Mouse (Mus musculus): ENCODE data around the gene Barx2. TPM values are rescaled to one million over a fixed set of nuclear protein-coding genes. Genes with fewer than 3 reads are reported as not detected.

The Barx2 gene
- polyA plus RNA-seq, 1 experiment from 2014 or later = 5.5 TPM

DNA sequence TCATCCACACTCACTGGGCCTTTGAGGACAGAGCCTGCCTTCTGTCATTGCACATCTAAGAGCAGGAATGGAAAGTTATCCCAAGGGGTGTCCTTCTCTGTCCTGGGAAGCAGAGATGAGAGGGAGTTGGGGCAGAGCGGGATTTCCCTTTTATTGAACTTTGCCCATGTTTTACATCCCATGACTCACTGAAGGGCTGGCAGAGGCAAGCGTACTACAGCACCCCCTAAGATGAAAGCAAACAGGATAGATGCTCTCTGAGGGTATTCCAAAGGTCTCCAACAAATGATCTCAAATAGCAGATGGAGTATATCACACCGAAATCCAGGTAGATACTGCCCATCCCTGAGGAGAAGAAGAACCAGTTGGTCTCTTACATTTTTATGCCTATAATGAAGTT is 37.7 kb downstream of the Barx2 start:
- H3K4me3 ChIP-seq (ENCODE audit: low read depth, low read length) = no peak overlapping the region
- WGBS = 87% methylated on average over 3 of the region's 3 CpGs
- no peak overlapping the region for H3K27ac ChIP-seq (replicated peaks; ENCODE audit: low read depth, low read length)
- ATAC-seq (ENCODE audit: low read depth) (no peak), DNase-seq (ENCODE audit: low spot score) (no peak)
- H3K9me3 ChIP-seq (ENCODE audit: control insufficient read depth, low read length) = no peaks in the 10 kb centered on the region
- no peaks in the 10 kb centered on the region for H3K36me3 ChIP-seq (ENCODE audit: control insufficient read depth, insufficient read depth, low read length)
- no peaks in the 10 kb centered on the region for H3K27me3 ChIP-seq (replicated peaks; ENCODE audit: control insufficient read depth, insufficient read depth, low read length)
- H3K4me1 ChIP-seq (ENCODE audit: control insufficient read depth, insufficient read depth, low read length) = no peaks in the 10 kb centered on the region
- no peak overlapping the region for H3K4me2 ChIP-seq (ENCODE audit: low read depth, low read length)
- no peak overlapping the region for H3K9ac ChIP-seq (ENCODE audit: low read depth, low read length)

DNA sequence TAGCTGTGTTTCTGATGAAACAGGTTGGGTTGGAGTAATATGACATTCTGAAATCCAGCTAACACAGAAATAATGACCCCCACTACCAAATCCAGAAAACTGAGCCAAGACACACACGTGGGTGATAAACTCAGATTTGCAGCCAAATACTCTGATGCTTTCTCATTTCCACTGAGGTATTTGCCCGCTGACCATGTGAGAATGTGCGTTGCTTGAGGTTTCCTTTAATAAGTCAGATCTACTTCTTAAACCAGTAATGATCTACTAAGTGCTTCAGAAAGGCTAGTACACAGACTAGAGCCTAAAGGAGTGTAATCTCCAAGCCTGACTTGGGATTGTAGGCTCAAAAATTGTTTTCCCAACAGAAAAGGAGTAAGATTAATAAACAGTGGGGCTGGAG is 39.0 kb downstream of the Barx2 start:
- ATAC-seq (ENCODE audit: low read depth) (no peak), DNase-seq (ENCODE audit: low spot score) (no peak)
- Histone ChIP-seq H3K4me3 (ENCODE audit: low read depth, low read length) (no peak overlapping the region), H3K27me3 (replicated peaks; ENCODE audit: control insufficient read depth, insufficient read depth, low read length) (no peaks in the 10 kb centered on the region), H3K27ac (replicated peaks; ENCODE audit: low read depth, low read length) (no peak overlapping the region), H3K4me2 (ENCODE audit: low read depth, low read length) (no peak overlapping the region), H3K36me3 (ENCODE audit: control insufficient read depth, insufficient read depth, low read length) (no peaks in the 10 kb centered on the region), H3K9me3 (ENCODE audit: control insufficient read depth, low read length) (no peaks in the 10 kb centered on the region), H3K4me1 (ENCODE audit: control insufficient read depth, insufficient read depth, low read length) (no peaks in the 10 kb centered on the region), H3K9ac (ENCODE audit: low read depth, low read length) (no peak overlapping the region)
- WGBS = 80% methylated on average over 3 of the region's 3 CpGs

DNA sequence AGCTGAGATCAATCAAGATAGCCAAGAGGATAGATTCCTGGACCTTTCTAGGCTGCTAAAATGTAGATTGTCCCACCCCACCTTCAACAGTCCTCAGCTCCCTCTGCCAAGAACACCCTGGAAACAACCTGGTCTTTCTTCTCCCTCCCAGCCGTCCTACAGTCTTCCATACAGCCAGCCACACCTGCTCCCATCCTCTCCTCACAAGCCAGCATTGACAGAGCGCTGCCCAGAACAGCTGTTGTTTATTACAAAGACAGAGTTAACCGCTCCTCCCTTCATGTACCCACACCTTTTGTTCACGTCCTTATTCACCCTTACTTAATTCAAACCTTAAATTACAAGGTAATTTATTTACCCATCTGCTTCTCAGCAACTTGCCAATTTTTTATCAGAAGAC is 41.9 kb downstream of the Barx2 start:
- Histone ChIP-seq H3K9me3 (ENCODE audit: control insufficient read depth, low read length) (no peaks in the 10 kb centered on the region), H3K9ac (ENCODE audit: low read depth, low read length) (no peak overlapping the region), H3K4me1 (ENCODE audit: control insufficient read depth, insufficient read depth, low read length) (no peaks in the 10 kb centered on the region), H3K27ac (replicated peaks; ENCODE audit: low read depth, low read length) (no peak overlapping the region), H3K36me3 (ENCODE audit: control insufficient read depth, insufficient read depth, low read length) (no peaks in the 10 kb centered on the region), H3K4me2 (ENCODE audit: low read depth, low read length) (no peak overlapping the region), H3K27me3 (replicated peaks; ENCODE audit: control insufficient read depth, insufficient read depth, low read length) (no peaks in the 10 kb centered on the region), H3K4me3 (ENCODE audit: low read depth, low read length) (no peak overlapping the region)
- ATAC-seq (ENCODE audit: low read depth) (peak; percentile 63; the same call in 1 of the 2 replicates), DNase-seq (ENCODE audit: low spot score) (peak; percentile 42)
- WGBS = 32% methylated on average over 4 of the region's 4 CpGs

DNA sequence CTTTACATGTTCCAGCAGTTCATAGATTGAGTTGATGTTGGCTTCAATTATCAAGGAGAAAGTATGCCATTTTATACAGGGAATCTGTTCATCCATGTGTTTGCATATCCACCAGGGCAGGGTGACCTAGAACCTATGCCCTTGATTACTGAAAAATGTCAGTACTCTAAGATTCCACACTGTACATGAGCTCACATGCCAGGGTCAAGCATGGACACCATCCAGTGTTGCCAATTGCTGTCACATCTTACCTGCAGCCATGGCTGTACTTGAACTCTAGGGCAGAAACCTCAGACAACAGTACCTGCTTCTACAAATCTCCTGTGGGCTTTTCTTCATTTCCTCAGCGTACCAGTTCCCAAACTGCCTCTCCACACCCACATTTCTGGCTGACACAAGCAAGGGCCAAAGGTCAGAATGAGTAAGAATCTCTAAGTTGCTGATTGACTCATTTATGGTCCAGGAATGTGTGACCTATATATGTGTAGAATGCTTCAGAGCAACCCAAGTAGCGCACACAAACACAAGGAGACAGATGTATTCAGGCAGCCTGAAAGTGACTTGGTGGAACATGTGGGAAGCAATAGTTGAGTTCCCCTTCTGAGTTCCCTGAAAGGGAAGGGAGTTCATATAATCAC is 44.3 kb downstream of the Barx2 start:
- no peak overlapping the region for H3K4me3 ChIP-seq (ENCODE audit: low read depth, low read length)
- no peaks in the 10 kb centered on the region for H3K27me3 ChIP-seq (replicated peaks; ENCODE audit: control insufficient read depth, insufficient read depth, low read length)
- H3K9ac ChIP-seq (ENCODE audit: low read depth, low read length) = no peak overlapping the region
- no peak overlapping the region for H3K27ac ChIP-seq (replicated peaks; ENCODE audit: low read depth, low read length)
- H3K36me3 ChIP-seq (ENCODE audit: control insufficient read depth, insufficient read depth, low read length) = no peaks in the 10 kb centered on the region
- H3K4me2 ChIP-seq (ENCODE audit: low read depth, low read length) = no peak overlapping the region
- no peak for ATAC-seq (ENCODE audit: low read depth)
- no peaks in the 10 kb centered on the region for H3K4me1 ChIP-seq (ENCODE audit: control insufficient read depth, insufficient read depth, low read length)
- no peak for DNase-seq (ENCODE audit: low spot score)
- H3K9me3 ChIP-seq (ENCODE audit: control insufficient read depth, low read length) = no peaks in the 10 kb centered on the region
- 81% methylated on average over 2 of the region's 2 CpGs for WGBS

DNA sequence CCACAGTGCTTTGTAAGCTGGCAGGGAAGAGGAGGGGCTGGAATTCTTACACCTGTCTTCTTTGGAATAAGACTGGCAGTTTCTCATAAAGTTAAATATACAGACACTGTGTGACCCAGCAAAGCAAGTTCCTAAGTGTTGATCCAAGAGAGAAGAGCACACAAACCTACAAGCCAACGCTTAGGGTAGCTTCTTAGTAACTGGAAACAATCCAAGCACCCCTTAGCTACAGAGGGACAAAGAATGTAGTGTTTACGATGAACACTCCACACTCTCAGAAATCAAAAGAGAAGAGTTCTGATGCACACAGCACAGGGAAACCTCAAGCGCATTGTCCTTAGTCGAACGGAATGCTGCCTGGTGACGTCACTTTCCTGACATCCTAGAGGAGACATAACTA is 49.4 kb downstream of the Barx2 start:
- 0 out of 2 replicates have a peak, but pooled peaks have one; percentile 30 for ATAC-seq (ENCODE audit: low read depth)
- Histone ChIP-seq H3K9me3 (ENCODE audit: control insufficient read depth, low read length) (no peaks in the 10 kb centered on the region), H3K9ac (ENCODE audit: low read depth, low read length) (no peak overlapping the region), H3K36me3 (ENCODE audit: control insufficient read depth, insufficient read depth, low read length) (no peaks in the 10 kb centered on the region), H3K4me1 (ENCODE audit: control insufficient read depth, insufficient read depth, low read length) (no peaks in the 10 kb centered on the region), H3K4me2 (ENCODE audit: low read depth, low read length) (no peak overlapping the region), H3K4me3 (ENCODE audit: low read depth, low read length) (no peak overlapping the region), H3K27ac (replicated peaks; ENCODE audit: low read depth, low read length) (no peak overlapping the region), H3K27me3 (replicated peaks; ENCODE audit: control insufficient read depth, insufficient read depth, low read length) (no peaks in the 10 kb centered on the region)
- 66% methylated on average over 6 of the region's 6 CpGs for WGBS
- DNase-seq (ENCODE audit: low spot score) = peak; percentile 14

DNA sequence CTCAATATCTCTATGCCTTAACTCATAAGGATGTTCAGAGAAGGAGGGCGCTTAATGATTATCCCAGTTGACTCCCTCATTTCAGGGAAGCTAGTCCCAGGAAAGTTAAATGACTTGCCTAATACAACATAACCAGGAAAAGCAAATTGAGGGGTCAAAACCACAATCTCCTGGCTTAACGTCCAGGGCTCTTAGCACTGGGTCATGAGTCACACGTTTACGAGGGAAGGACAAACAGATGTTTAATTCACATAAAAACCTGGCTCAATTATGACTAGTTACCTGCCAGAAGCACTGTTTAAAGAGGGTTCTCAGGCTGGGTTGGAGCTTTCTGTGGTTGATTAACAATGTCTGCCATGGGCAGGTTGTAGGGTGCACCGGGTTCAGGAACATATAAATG is 53.8 kb downstream of the Barx2 start:
- Histone ChIP-seq H3K4me3 (ENCODE audit: low read depth, low read length) (no peak overlapping the region), H3K9me3 (ENCODE audit: control insufficient read depth, low read length) (no peaks in the 10 kb centered on the region), H3K27me3 (replicated peaks; ENCODE audit: control insufficient read depth, insufficient read depth, low read length) (0 out of 2 replicates have a peak, but pooled peaks cover 3% of the 10 kb centered on the region), H3K4me1 (ENCODE audit: control insufficient read depth, insufficient read depth, low read length) (no peaks in the 10 kb centered on the region), H3K27ac (replicated peaks; ENCODE audit: low read depth, low read length) (no peak overlapping the region), H3K4me2 (ENCODE audit: low read depth, low read length) (no peak overlapping the region), H3K36me3 (ENCODE audit: control insufficient read depth, insufficient read depth, low read length) (no peaks in the 10 kb centered on the region), H3K9ac (ENCODE audit: low read depth, low read length) (no peak overlapping the region)
- DNase-seq (ENCODE audit: low spot score) (no peak), ATAC-seq (ENCODE audit: low read depth) (no peak)
- WGBS = 75% methylated on average over 5 of the region's 5 CpGs

DNA sequence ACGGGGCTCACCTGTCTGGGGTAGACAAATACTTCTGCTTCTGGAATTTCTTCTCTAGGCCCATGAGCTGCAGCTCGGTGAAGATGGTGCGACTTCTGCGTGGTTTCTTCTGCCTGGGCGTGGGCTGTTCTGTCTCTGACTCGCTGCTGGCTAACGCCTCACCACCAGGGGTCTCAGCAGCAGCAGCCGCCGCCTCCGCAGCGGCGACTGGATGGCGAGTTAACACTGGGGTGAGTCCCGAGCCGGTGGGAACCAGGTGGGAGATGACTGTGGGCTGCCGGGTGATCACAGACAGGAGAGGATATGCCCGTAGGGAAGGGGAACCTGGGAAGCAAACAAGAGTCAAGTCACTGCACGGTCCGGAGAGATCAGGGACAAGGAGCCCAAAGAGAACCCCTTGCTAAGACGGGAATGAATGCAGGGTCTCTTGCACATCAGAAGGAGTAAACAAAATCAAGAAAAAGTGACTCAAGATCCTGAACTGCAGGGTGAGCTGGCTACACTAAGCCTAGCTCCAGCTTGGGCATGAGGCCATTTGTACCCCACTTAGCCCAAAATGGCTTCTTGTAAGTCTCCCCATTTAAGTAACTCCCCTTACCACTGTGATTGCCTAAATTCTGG is 54.4 kb downstream of the Barx2 start:
- Histone ChIP-seq H3K27me3 (replicated peaks; ENCODE audit: control insufficient read depth, insufficient read depth, low read length) (0 out of 2 replicates have a peak, but pooled peaks cover 3% of the 10 kb centered on the region), H3K9me3 (ENCODE audit: control insufficient read depth, low read length) (no peaks in the 10 kb centered on the region), H3K4me2 (ENCODE audit: low read depth, low read length) (peak overlapping the region; percentile 54), H3K4me3 (ENCODE audit: low read depth, low read length) (peak overlapping the region; percentile 20), H3K9ac (ENCODE audit: low read depth, low read length) (peak overlapping the region; percentile 41; the same call in 1 of the 2 replicates), H3K36me3 (ENCODE audit: control insufficient read depth, insufficient read depth, low read length) (no peaks in the 10 kb centered on the region), H3K27ac (replicated peaks; ENCODE audit: low read depth, low read length) (no peak overlapping the region), H3K4me1 (ENCODE audit: control insufficient read depth, insufficient read depth, low read length) (no peaks in the 10 kb centered on the region)
- peak; percentile 58 for ATAC-seq (ENCODE audit: low read depth)
- WGBS = 8% methylated on average over 20 of the region's 20 CpGs
- peak; percentile 44 for DNase-seq (ENCODE audit: low spot score)

DNA sequence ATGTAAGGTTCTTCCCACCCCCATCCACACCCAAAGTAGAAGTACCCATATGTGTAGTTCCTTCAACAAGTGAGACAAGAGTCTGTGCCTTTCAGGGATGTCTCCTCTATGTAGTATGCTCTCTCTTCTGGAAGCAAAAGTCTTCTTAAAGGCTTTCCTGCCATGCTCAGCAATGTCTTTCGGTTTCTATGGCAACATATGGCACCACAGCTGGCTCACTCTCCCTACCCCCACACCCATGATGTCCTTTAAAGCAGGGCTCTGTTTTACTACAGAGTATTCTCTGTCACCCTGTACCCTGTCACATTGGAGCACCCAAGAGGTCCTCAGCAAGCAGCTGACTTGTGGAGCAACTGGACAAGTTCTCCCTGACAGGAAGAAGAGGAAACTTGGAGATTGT is 55.8 kb downstream of the Barx2 start:
- no peaks in the 10 kb centered on the region for H3K4me1 ChIP-seq (ENCODE audit: control insufficient read depth, insufficient read depth, low read length)
- 0 out of 2 replicates have a peak, but pooled peaks cover 3% of the 10 kb centered on the region for H3K27me3 ChIP-seq (replicated peaks; ENCODE audit: control insufficient read depth, insufficient read depth, low read length)
- WGBS = 71% methylated on average over 1 of the region's 1 CpGs
- H3K36me3 ChIP-seq (ENCODE audit: control insufficient read depth, insufficient read depth, low read length) = no peaks in the 10 kb centered on the region
- H3K9ac ChIP-seq (ENCODE audit: low read depth, low read length) = no peak overlapping the region
- H3K4me3 ChIP-seq (ENCODE audit: low read depth, low read length) = no peak overlapping the region
- H3K4me2 ChIP-seq (ENCODE audit: low read depth, low read length) = no peak overlapping the region
- H3K9me3 ChIP-seq (ENCODE audit: control insufficient read depth, low read length) = no peaks in the 10 kb centered on the region
- no peak for ATAC-seq (ENCODE audit: low read depth)
- DNase-seq (ENCODE audit: low spot score) = no peak
- H3K27ac ChIP-seq (replicated peaks; ENCODE audit: low read depth, low read length) = no peak overlapping the region

DNA sequence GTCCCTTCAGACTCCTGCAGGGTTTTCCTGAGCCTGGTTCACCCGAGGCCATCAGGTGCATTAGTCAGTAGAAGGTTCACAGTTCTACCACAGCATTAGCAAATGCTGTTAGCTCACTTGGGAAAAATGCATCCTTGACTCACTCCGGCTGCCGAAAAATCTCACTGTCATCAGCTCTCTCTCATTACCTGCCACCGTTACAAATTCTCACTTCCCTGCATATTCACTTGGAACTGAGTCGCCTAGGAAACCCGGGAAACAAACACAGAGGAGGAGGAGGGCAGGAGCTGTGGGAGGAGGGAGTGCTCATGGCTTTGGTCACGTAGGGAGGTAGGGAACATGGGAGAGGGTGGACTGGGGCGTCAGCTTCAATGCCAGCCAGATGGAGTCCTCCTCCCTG is 56.8 kb downstream of the Barx2 start:
- ATAC-seq (ENCODE audit: low read depth) = no peak
- no peak overlapping the region for H3K9ac ChIP-seq (ENCODE audit: low read depth, low read length)
- no peak overlapping the region for H3K4me3 ChIP-seq (ENCODE audit: low read depth, low read length)
- 42% methylated on average over 8 of the region's 8 CpGs for WGBS
- H3K4me1 ChIP-seq (ENCODE audit: control insufficient read depth, insufficient read depth, low read length) = no peaks in the 10 kb centered on the region
- 0 out of 2 replicates have a peak, but pooled peaks cover 3% of the 10 kb centered on the region for H3K27me3 ChIP-seq (replicated peaks; ENCODE audit: control insufficient read depth, insufficient read depth, low read length)
- H3K9me3 ChIP-seq (ENCODE audit: control insufficient read depth, low read length) = no peaks in the 10 kb centered on the region
- no peak overlapping the region for H3K4me2 ChIP-seq (ENCODE audit: low read depth, low read length)
- DNase-seq (ENCODE audit: low spot score) = no peak
- no peaks in the 10 kb centered on the region for H3K36me3 ChIP-seq (ENCODE audit: control insufficient read depth, insufficient read depth, low read length)
- no peak overlapping the region for H3K27ac ChIP-seq (replicated peaks; ENCODE audit: low read depth, low read length)
